Mouse (Mus musculus) layer of hippocampus, adult 8-10 months (tissue): ENCODE data around the gene Gm29666. TPM values are rescaled to one million over a fixed set of nuclear protein-coding genes. Genes with fewer than 3 reads are reported as not detected.
"Not testable (repeated sequence)": the region's sequence is repeated elsewhere in the genome, so short reads cannot be mapped to it uniquely, and the experiment has no call there.

Experiments
- DNase-seq, 2 experiments: peaks; one replicate each; pipeline ENCODE4 v3.0.0; 2022; ENCODE audit warnings: low spot score in 2 of 2
- microRNA-seq, 2 experiments: library from miRNA; unstranded; fragments of <30 nt; microRNA quantifications; one replicate each; pipeline ENCODE4 v1.2.0; 2022
- total RNA-seq, 4 experiments: library from RNA; stranded (reverse); gene quantifications; 2 replicates each; pipeline ENCODE4 v1.2.4; 2022

Gene Gm29666
- total RNA-seq, 4 experiments from 2014 or later, result 1.3 to 1.8 (median 1.7) TPM

DNA sequence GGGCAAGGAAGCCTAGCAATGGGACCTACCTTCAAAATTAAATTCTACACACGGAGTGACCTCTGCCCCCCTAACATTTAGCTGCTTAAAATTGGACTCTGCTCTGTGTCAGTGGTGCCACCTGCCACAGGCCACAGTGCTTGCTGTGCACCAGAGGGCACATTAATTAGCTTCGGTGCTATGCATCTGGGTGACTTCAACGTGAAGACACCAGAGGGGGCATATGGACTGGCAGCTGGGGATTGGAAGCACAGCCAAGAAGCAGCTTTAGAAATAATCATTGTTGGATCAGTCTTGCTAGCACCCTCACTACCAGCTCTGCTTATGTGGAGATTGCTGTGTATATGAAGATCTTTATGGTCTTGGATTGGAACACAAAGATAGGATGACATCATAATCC is 6.6 kb downstream of the Gm29666 start:
- no peak for DNase-seq

DNA sequence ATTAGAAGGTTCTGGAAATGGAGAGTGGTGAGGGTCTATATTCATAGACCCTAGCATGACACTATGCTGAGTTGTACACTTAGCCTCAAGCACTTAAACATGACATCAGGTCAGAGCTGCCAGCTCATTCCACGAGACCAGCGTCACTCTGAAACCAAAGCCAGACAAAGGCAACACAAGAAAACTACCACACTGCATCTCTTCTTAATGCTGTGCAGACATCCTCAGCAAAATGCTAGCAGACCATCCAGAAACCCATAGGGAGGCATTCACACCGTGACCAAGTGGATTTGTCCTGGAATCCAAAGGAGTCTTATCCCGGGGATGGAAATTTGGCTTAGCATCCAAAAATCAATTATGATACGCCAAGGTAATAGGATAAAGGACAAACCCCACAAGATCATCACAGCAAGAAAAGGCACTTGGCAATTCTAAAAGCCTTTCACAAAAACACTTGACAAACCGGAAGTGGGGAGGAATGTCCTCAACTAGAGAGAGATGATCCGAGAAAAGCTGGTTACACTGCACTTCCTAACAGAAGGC is 15.9 kb downstream of the Gm29666 start:
- no peak for DNase-seq

- DNase-seq, result peak in 1 of 2 experiments; percentile 16
Measured at GRCm38 (mm10) chr15:84898077-84898476, 21.8 kb downstream of the Gm29666 start.

- no peak for DNase-seq
Measured at GRCm38 (mm10) chr15:84896664-84897063, 23.2 kb downstream of the Gm29666 start.

- DNase-seq, result not testable (repeated sequence)
Measured at GRCm38 (mm10) chr15:84896216-84896615, 23.6 kb downstream of the Gm29666 start.

- DNase-seq, result peak; percentile 41 to 67
Measured at GRCm38 (mm10) chr15:84891658-84892057, 28.2 kb downstream of the Gm29666 start.

- no peak for DNase-seq
Measured at GRCm38 (mm10) chr15:84891246-84891645, 28.6 kb downstream of the Gm29666 start.

DNA sequence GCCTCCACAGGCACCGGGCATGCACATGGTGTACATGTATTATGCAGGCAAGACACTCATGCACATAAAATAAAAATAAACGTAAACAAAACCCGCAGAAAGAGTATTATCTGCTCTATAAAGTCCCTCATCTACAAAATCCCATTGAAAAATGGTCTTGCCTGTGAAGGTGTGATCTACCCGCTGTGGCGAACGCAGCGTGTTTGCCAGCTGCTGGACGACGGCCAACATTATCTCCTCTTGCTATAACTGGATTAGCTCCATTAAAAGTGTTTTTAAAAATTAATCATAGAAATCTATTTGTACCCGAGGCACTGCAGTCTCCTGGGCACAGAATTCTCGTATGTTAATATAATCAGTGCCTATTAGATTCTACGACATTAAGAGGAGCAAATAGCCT is 31.8 kb downstream of the Gm29666 start:
- peak in 1 of 2 experiments; percentile 58 for DNase-seq

GRCm38 (mm10) chr15:84877029-84877815 is 42.6 kb downstream of the Gm29666 start:
- DNase-seq, result no peak

GRCm38 (mm10) chr15:84873867-84874266 is 46.0 kb downstream of the Gm29666 start:
- DNase-seq, result peak in 1 of 2 experiments; percentile 29

- DNase-seq, result no peak
Measured at GRCm38 (mm10) chr15:84873079-84873478, 46.8 kb downstream of the Gm29666 start.

DNA sequence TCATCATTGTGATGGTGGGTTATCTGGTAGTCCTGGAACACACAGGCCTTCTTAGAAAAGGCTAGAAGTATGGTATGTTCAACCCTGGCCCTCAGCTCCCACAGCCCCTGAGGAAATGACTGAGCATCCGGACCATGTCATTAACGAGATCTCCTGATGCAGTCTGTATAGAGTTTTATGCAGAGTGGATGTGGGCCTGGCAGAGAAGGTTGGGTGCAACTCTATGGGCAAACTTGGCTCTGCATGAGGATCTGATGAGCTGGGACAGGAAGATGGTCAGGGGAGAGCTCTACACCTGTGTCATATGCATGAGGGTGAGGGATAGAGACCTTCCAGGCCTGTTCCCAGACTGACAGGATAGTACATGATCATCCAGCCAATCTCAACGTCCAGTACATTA is 48.0 kb downstream of the Gm29666 start:
- no peak for DNase-seq

DNA sequence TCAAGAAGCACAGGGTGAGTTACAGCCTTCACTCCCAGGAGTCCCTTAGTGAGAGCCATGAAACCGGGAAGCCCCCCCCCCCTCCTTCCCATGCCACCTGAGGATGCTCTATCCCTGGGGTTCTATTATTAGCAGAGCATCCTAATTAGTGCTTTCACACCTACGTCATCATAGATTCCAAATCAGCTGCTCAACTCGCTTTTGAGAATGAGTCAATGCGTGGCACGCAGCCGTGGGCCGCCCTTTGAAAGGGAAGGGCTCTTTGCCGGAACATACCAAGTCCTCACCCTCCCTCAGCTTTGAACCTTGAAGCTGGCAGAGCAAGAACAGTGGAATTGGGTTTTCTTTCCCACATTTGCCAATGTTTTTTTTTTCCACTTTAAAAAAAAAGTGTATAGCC is 57.9 kb downstream of the Gm29666 start:
- DNase-seq, result peak in 1 of 2 experiments; percentile 15

Small RNAs within 50 kb of the gene (microRNA-seq; reads per million reads assigned to microRNA genes)
- gene Mir1249, result 1,302 to 1,937 reads per million in 2 experiments

Other genes with a start within 250 kb of the Gm29666 start
- gene Arhgap8, start 200.0 kb downstream of the Gm29666 start, total RNA-seq, result under 1 TPM in 3 of 4 experiments, not detected in 1; 0.18 to 0.76 (median 0.39) TPM
- gene Phf21b, start 64.0 kb downstream of the Gm29666 start, total RNA-seq, result 10 to 100 TPM in 2 of 4 experiments, 1 to 10 TPM in 2; 6.6 to 12.2 (median 9.3) TPM
- gene Nup50, start 3.4 kb upstream of the Gm29666 start, total RNA-seq, result 10 to 100 TPM; 29.0 to 35.4 (median 33.0) TPM
- gene 5031439G07Rik, start 68.5 kb upstream of the Gm29666 start, total RNA-seq, result 10 to 100 TPM; 89.6 to 93.1 (median 92.6) TPM
- gene Upk3a, start 97.1 kb upstream of the Gm29666 start, total RNA-seq, result under 1 TPM in 1 of 4 experiments, not detected in 3; 0.71 TPM
- gene Fam118a, start 108.9 kb upstream of the Gm29666 start, total RNA-seq, result 10 to 100 TPM; 26.9 to 33.0 (median 29.7) TPM
- gene Smc1b, start 211.9 kb upstream of the Gm29666 start, total RNA-seq, result under 1 TPM in 2 of 4 experiments, not detected in 2; 0.10 to 0.43 TPM
- gene Ribc2, start 212.0 kb upstream of the Gm29666 start, total RNA-seq, result under 1 TPM in 1 of 4 experiments, not detected in 3; 0.32 TPM